Mouse (Mus musculus): ENCODE results near the gene Atp6v1f. TPM values are rescaled to one million over a fixed set of nuclear protein-coding genes. Genes with fewer than 3 reads are reported as not detected.

The Atp6v1f gene
- total RNA-seq, 1 experiment: 182 TPM

DNA sequence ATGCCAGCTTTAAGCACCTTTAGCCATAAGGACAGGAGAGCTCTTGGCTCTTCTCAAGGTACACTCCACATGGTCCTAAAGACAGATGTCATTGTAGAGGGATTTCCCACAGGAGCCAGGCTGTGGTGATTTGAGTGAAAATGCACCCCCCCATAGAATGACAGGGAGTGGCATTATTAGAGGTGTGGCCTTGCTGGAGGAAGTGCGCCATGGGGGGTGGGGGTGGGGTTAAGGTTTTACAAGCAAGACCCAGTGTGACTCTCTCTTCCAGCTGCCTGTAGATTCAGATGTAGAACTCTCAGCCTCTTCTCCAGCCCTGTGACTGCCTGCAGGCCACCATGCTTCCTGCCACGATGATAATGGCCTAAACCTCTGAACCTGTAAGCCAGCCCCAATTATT is 18.4 kb downstream of the Atp6v1f start:
- Histone ChIP-seq H3K9ac (ENCODE audit: insufficient read depth, low read depth, low read length, poor library complexity, severe bottlenecking) (no peak overlapping the region), H3K27ac (ENCODE audit: insufficient read depth, low read depth, low read length, poor library complexity, severe bottlenecking) (no peak overlapping the region), H3K9me3 (ENCODE audit: control insufficient read depth, insufficient read depth, low read depth, low read length) (no peaks in the 10 kb centered on the region), H3K4me1 (ENCODE audit: control insufficient read depth in 2 of 2, insufficient read depth in 2 of 2, low read length in 2 of 2, poor library complexity in 1 of 2) (peaks cover 3 to 18% of the 10 kb centered on the region in 2 experiments; a peak in 2 of 4 replicates), H3K4me3 (ENCODE audit: insufficient read depth in 1 of 2, low read depth in 1 of 2, low read length in 2 of 2, poor library complexity in 1 of 2, severe bottlenecking in 1 of 2) (no peak overlapping the region), H3K36me3 (ENCODE audit: control insufficient read depth, insufficient read depth, low read length, poor library complexity, severe bottlenecking) (no peaks in the 10 kb centered on the region)
- in situ Hi-C loops (cut with MboI; ENCODE audit: low sequenced_read_pairs in 2 of 2, unreplicated experiment in 2 of 2): no loop called here
- DNase-seq (ENCODE audit: low read depth, low spot score): no peak
- TF ChIP-seq ZC3H11A (IDR thresholded peaks at IDR 0.05; ENCODE audit: borderline replicate concordance, low read depth, low read length) (no peak), ZNF384 (IDR thresholded peaks at IDR 0.05; ENCODE audit: low read depth, low read length) (no peak)

DNA sequence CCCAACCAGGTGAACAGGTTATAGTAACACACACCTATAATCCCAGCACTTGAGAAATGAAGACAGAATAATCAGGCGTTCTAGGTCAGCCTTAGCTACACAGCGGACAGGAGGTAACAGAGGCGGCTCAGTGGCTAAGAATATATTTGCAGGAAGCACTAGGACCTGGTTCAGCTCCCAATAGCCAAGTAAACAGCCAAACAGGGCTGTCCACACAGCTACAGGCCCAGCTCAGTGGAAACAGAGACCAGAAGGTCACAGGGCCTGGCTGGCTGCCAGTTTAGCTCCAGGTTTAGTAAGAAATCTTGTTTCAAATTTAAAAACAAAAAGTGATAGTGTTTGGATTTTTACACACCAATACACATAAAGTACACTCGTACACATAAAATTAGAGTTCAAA is 26.6 kb downstream of the Atp6v1f start:
- Histone ChIP-seq H3K4me3 (ENCODE audit: insufficient read depth in 1 of 2, low read depth in 1 of 2, low read length in 2 of 2, poor library complexity in 1 of 2, severe bottlenecking in 1 of 2) (no peak overlapping the region), H3K9ac (ENCODE audit: insufficient read depth, low read depth, low read length, poor library complexity, severe bottlenecking) (no peak overlapping the region), H3K9me3 (ENCODE audit: control insufficient read depth, insufficient read depth, low read depth, low read length) (no peaks in the 10 kb centered on the region), H3K36me3 (ENCODE audit: control insufficient read depth, insufficient read depth, low read length, poor library complexity, severe bottlenecking) (no peaks in the 10 kb centered on the region), H3K4me1 (ENCODE audit: control insufficient read depth in 2 of 2, insufficient read depth in 2 of 2, low read length in 2 of 2, poor library complexity in 1 of 2) (peaks cover 0 to 3% of the 10 kb centered on the region in 2 experiments; a peak in 1 of 4 replicates), H3K27ac (ENCODE audit: insufficient read depth, low read depth, low read length, poor library complexity, severe bottlenecking) (no peak overlapping the region)
- TF ChIP-seq ZNF384 (IDR thresholded peaks at IDR 0.05; ENCODE audit: low read depth, low read length) (no peak), MAFK (IDR thresholded peaks at IDR 0.05; ENCODE audit: insufficient read depth, low read depth, low read length) (no peak), ZC3H11A (IDR thresholded peaks at IDR 0.05; ENCODE audit: borderline replicate concordance, low read depth, low read length) (no peak), HCFC1 (IDR thresholded peaks at IDR 0.05; ENCODE audit: borderline replicate concordance, insufficient read depth, low read length) (no peak), CHD2 (IDR thresholded peaks at IDR 0.05; ENCODE audit: low read depth, low read length) (no peak)
- in situ Hi-C loops (cut with MboI; ENCODE audit: low sequenced_read_pairs in 2 of 2, unreplicated experiment in 2 of 2): no loop called here
- no peak for DNase-seq (ENCODE audit: low read depth, low spot score)

DNA sequence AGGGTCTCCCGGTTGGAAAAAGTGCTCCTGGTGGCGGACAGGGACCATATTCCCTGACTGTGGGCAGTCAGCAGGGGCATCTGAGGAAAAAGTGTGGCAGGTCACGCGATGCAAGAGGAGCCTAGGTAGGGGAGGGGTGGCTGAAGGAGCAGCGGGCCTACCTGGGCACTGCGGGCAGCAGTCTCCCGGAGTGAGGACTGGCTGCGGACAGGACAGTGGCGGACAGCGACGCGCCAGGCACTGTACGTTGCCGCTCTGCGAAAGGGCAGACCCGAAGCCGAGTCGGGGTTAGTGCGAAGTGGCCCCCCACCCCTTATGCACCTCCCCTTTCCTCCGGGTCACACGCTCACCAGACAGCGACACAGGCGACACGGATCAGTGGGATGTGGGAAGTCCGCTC is 28.8 kb downstream of the Atp6v1f start:
- DNase-seq (ENCODE audit: low read depth, low spot score): no peak
- Histone ChIP-seq H3K9ac (ENCODE audit: insufficient read depth, low read depth, low read length, poor library complexity, severe bottlenecking) (peak overlapping the region; percentile 21; the same call in 1 of the 2 replicates), H3K27ac (ENCODE audit: insufficient read depth, low read depth, low read length, poor library complexity, severe bottlenecking) (no peak overlapping the region), H3K4me1 (ENCODE audit: control insufficient read depth in 2 of 2, insufficient read depth in 2 of 2, low read length in 2 of 2, poor library complexity in 1 of 2) (peaks cover 0 to 2% of the 10 kb centered on the region in 2 experiments; a peak in 1 of 4 replicates), H3K4me3 (ENCODE audit: insufficient read depth in 1 of 2, low read depth in 1 of 2, low read length in 2 of 2, poor library complexity in 1 of 2, severe bottlenecking in 1 of 2) (peak overlapping the region; percentile 54 to 67), H3K9me3 (ENCODE audit: control insufficient read depth, insufficient read depth, low read depth, low read length) (no peaks in the 10 kb centered on the region), H3K36me3 (ENCODE audit: control insufficient read depth, insufficient read depth, low read length, poor library complexity, severe bottlenecking) (no peaks in the 10 kb centered on the region)
- TF ChIP-seq MAFK (IDR thresholded peaks at IDR 0.05; ENCODE audit: insufficient read depth, low read depth, low read length) (no peak), CHD2 (IDR thresholded peaks at IDR 0.05; ENCODE audit: low read depth, low read length) (no peak), HCFC1 (IDR thresholded peaks at IDR 0.05; ENCODE audit: borderline replicate concordance, insufficient read depth, low read length) (no peak), ZC3H11A (IDR thresholded peaks at IDR 0.05; ENCODE audit: borderline replicate concordance, low read depth, low read length) (no peak), ZNF384 (IDR thresholded peaks at IDR 0.05; ENCODE audit: low read depth, low read length) (no peak)
- in situ Hi-C loops (cut with MboI; ENCODE audit: low sequenced_read_pairs in 2 of 2, unreplicated experiment in 2 of 2): no loop called here

DNA sequence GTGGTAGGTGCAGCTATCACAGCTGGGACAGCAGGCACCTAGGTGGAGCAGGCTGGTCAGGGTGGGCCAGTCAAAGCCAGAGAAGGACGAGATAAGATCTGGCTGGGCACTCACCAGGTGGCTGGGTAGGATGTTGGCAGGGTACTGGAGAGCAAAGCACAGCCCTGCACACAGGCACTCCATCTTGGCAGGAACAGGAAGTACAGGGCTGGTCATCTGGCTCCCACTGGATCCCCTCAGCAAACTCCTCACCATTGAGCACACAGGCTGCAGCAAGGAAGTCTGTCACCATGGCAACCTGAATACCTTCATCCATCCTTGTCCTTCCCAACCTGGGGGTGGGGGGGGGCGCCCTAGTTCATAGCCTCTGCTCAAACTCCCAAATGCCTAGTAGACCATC is 30.3 kb downstream of the Atp6v1f start:
- DNase-seq (ENCODE audit: low read depth, low spot score): no peak
- H3K9me3 ChIP-seq (ENCODE audit: control insufficient read depth, insufficient read depth, low read depth, low read length): no peaks in the 10 kb centered on the region
- H3K9ac ChIP-seq (ENCODE audit: insufficient read depth, low read depth, low read length, poor library complexity, severe bottlenecking): no peak overlapping the region
- H3K4me3 ChIP-seq (ENCODE audit: insufficient read depth in 1 of 2, low read depth in 1 of 2, low read length in 2 of 2, poor library complexity in 1 of 2, severe bottlenecking in 1 of 2): no peak overlapping the region
- H3K36me3 ChIP-seq (ENCODE audit: control insufficient read depth, insufficient read depth, low read length, poor library complexity, severe bottlenecking): no peaks in the 10 kb centered on the region
- in situ Hi-C loops (cut with MboI; ENCODE audit: low sequenced_read_pairs in 2 of 2, unreplicated experiment in 2 of 2): no loop called here
- no peak overlapping the region for H3K27ac ChIP-seq (ENCODE audit: insufficient read depth, low read depth, low read length, poor library complexity, severe bottlenecking)
- TF ChIP-seq ZC3H11A (IDR thresholded peaks at IDR 0.05; ENCODE audit: borderline replicate concordance, low read depth, low read length): no peak
- no peak for TF ChIP-seq MAFK (IDR thresholded peaks at IDR 0.05; ENCODE audit: insufficient read depth, low read depth, low read length)
- no peak for TF ChIP-seq ZNF384 (IDR thresholded peaks at IDR 0.05; ENCODE audit: low read depth, low read length)
- no peak for TF ChIP-seq HCFC1 (IDR thresholded peaks at IDR 0.05; ENCODE audit: borderline replicate concordance, insufficient read depth, low read length)
- TF ChIP-seq CHD2 (IDR thresholded peaks at IDR 0.05; ENCODE audit: low read depth, low read length): no peak
- no peaks in the 10 kb centered on the region; a peak in 1 of 4 replicates for H3K4me1 ChIP-seq (ENCODE audit: control insufficient read depth in 2 of 2, insufficient read depth in 2 of 2, low read length in 2 of 2, poor library complexity in 1 of 2)

DNA sequence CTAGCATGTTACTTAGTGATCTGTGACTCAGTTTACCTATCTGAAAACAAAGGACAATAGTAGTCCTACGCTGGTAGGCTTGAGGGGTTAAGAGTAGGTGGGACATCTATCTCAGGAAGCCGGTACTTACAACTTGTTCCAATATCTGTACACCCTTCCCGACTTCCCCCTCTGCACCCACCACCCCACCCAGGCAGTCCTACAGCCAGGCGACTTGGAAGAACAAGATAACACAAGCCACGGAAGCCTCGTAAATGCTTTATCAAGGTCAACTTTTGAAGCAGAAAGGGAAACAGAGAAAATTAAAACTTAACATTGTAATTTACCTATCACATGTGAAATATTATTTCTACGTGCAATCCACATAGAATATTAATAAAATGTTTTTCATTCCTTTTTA is 32.7 kb downstream of the Atp6v1f start:
- Histone ChIP-seq H3K9ac (ENCODE audit: insufficient read depth, low read depth, low read length, poor library complexity, severe bottlenecking) (no peak overlapping the region), H3K36me3 (ENCODE audit: control insufficient read depth, insufficient read depth, low read length, poor library complexity, severe bottlenecking) (no peaks in the 10 kb centered on the region), H3K9me3 (ENCODE audit: control insufficient read depth, insufficient read depth, low read depth, low read length) (no peaks in the 10 kb centered on the region), H3K4me3 (ENCODE audit: insufficient read depth in 1 of 2, low read depth in 1 of 2, low read length in 2 of 2, poor library complexity in 1 of 2, severe bottlenecking in 1 of 2) (no peak overlapping the region), H3K27ac (ENCODE audit: insufficient read depth, low read depth, low read length, poor library complexity, severe bottlenecking) (no peak overlapping the region), H3K4me1 (ENCODE audit: control insufficient read depth in 2 of 2, insufficient read depth in 2 of 2, low read length in 2 of 2, poor library complexity in 1 of 2) (no peaks in the 10 kb centered on the region; a peak in 1 of 4 replicates)
- in situ Hi-C loops (cut with MboI; ENCODE audit: low sequenced_read_pairs in 2 of 2, unreplicated experiment in 2 of 2): no loop called here
- no peak for DNase-seq (ENCODE audit: low read depth, low spot score)
- no peak for TF ChIP-seq ZNF384 (IDR thresholded peaks at IDR 0.05; ENCODE audit: low read depth, low read length)
- no peak for TF ChIP-seq MAFK (IDR thresholded peaks at IDR 0.05; ENCODE audit: insufficient read depth, low read depth, low read length)
- TF ChIP-seq ZC3H11A (IDR thresholded peaks at IDR 0.05; ENCODE audit: borderline replicate concordance, low read depth, low read length): no peak
- no peak for TF ChIP-seq CHD2 (IDR thresholded peaks at IDR 0.05; ENCODE audit: low read depth, low read length)
- TF ChIP-seq HCFC1 (IDR thresholded peaks at IDR 0.05; ENCODE audit: borderline replicate concordance, insufficient read depth, low read length): no peak
